Mouse (Mus musculus): ENCODE results near the gene Cmtm4.

DNA sequence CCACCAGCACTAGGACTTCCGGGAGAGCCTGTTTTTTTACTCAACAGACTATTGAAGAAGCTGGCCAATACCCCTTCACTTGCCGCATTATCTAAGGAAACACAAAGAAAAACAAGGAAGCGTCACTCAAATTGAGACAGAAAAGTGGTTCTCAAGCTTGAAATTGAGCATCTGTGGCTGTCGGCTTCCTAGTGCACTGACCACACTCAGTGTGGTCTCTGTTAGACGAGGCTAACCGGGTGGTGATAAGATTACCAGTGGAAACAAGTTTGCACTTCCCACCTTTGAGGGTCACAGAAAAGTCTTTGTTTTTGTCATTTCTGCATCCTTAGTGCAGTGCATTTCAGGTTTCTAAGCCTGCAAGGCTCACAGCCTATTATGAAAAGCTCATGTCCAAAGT is 26.7 kb upstream of the Cmtm4 start:
- no peak for TF ChIP-seq CTCF (IDR thresholded peaks at IDR 0.05 in 2 of 3, conservative IDR thresholded peaks at IDR 0.05 in 1 of 3; ENCODE audit: control insufficient read depth in 1 of 3, insufficient read depth in 1 of 3, low read depth in 2 of 3, low read length in 3 of 3, poor library complexity in 1 of 3, severe bottlenecking in 1 of 3)
- no peak for TF ChIP-seq E2F4 (IDR thresholded peaks at IDR 0.05; ENCODE audit: borderline replicate concordance, low read depth, low read length)
- no peak for TF ChIP-seq EP300 (IDR thresholded peaks at IDR 0.05; ENCODE audit: low read depth in 1 of 2, low read length in 2 of 2)
- no peak for TF ChIP-seq TCF12 (IDR thresholded peaks at IDR 0.05; ENCODE audit: low read depth, low read length)
- no peak for TF ChIP-seq BHLHE40 (IDR thresholded peaks at IDR 0.05; ENCODE audit: borderline replicate concordance, low read depth, low read length)
- TF ChIP-seq MYC (IDR thresholded peaks at IDR 0.05; ENCODE audit: low read depth, low read length): no peak
- TF ChIP-seq ZMIZ1 (IDR thresholded peaks at IDR 0.05; ENCODE audit: low read depth, low read length): no peak
- TF ChIP-seq ELF1 (IDR thresholded peaks at IDR 0.05; ENCODE audit: low read depth, low read length): no peak
- TF ChIP-seq ZNF384 (IDR thresholded peaks at IDR 0.05; ENCODE audit: low read depth, low read length): no peak
- TF ChIP-seq GATA1 (IDR thresholded peaks at IDR 0.05; ENCODE audit: low read depth, low read length): no peak
- no peak for TF ChIP-seq MAZ (IDR thresholded peaks at IDR 0.05; ENCODE audit: low read depth, low read length)
